ENCODE assay signal across 9 mouse cellular contexts in genomic region chr11:37186132-37186531, GRCm38 (mm10). TPM values are rescaled to one million over a fixed set of nuclear protein-coding genes. Genes with fewer than 3 reads are reported as not detected.
DNase-seq lines count a peak whose midpoint lies in the region; ATAC-seq lines count a peak whose summit lies in the region.
"Had no signal": no experiment of that assay in that cellular context is flagged by ENCODE, and none has a peak within 500 bp of the region (broad histone marks: within the 10 kb centered on the region; RNA-seq: fewer than 3 reads in every experiment).

No protein-coding gene starts in this region.

- H3K9ac ChIP-seq in hindbrain, embryonic 13.5 days: no peak overlapping the region
- no peak overlapping the region for H3K9ac ChIP-seq in forebrain, embryonic 14.5 days (ENCODE audit: low read length)
- H3K9ac ChIP-seq in kidney, embryonic 16.5 days (replicated peaks; ENCODE audit: low read length): no peak overlapping the region
- no peak overlapping the region for H3K9ac ChIP-seq in limb, embryonic 11.5 days (ENCODE audit: low read length)

- 23% methylated on average over 3 of the region's 3 CpGs for WGBS in hindbrain, embryonic 10.5 days
- WGBS in hindbrain, embryonic 13.5 days: 18% methylated on average over 3 of the region's 3 CpGs
- WGBS in forebrain, embryonic 14.5 days: 22% methylated on average over 3 of the region's 3 CpGs
- 8% methylated on average over 3 of the region's 3 CpGs for WGBS in kidney, embryonic 16.5 days
- WGBS in limb, embryonic 11.5 days: 7% methylated on average over 3 of the region's 3 CpGs

- ATAC-seq in hindbrain, embryonic 13.5 days (ENCODE audit: low FRiP score): no peak
- peak; percentile 63 for ATAC-seq in forebrain, embryonic 14.5 days
- 0 out of 2 replicates have a peak, but pooled peaks have one; percentile 23 for ATAC-seq in kidney, embryonic 16.5 days (ENCODE audit: low FRiP score, low TSS enrichment)
- no peak for ATAC-seq in limb, embryonic 11.5 days (ENCODE audit: insufficient number of reproducible peaks, low FRiP score, low TSS enrichment, low read depth)

- no peaks in the 10 kb centered on the region for H3K4me1 ChIP-seq in hindbrain, embryonic 10.5 days (replicated peaks)
- H3K4me1 ChIP-seq in hindbrain, embryonic 13.5 days (replicated peaks): no peaks in the 10 kb centered on the region
- 0 out of 2 replicates have a peak, but pooled peaks cover 3% of the 10 kb centered on the region for H3K4me1 ChIP-seq in forebrain, embryonic 14.5 days (ENCODE audit: control insufficient read depth, insufficient read depth, low read length)
- no peaks in the 10 kb centered on the region for H3K4me1 ChIP-seq in kidney, embryonic 16.5 days (ENCODE audit: insufficient read depth, low read length)
- H3K4me1 ChIP-seq in limb, embryonic 11.5 days (ENCODE audit: control insufficient read depth, insufficient read depth, low read length): no peaks in the 10 kb centered on the region

- no peak overlapping the region for H3K27ac ChIP-seq in hindbrain, embryonic 10.5 days
- no peak overlapping the region for H3K27ac ChIP-seq in hindbrain, embryonic 13.5 days
- H3K27ac ChIP-seq in forebrain, embryonic 14.5 days (ENCODE audit: low read depth, low read length): no peak overlapping the region
- no peak overlapping the region for H3K27ac ChIP-seq in kidney, embryonic 16.5 days (ENCODE audit: low read length)
- H3K27ac ChIP-seq in limb, embryonic 11.5 days (replicated peaks; ENCODE audit: low read depth, low read length): no peak overlapping the region

- no peaks in the 10 kb centered on the region for H3K36me3 ChIP-seq in hindbrain, embryonic 10.5 days
- no peaks in the 10 kb centered on the region for H3K36me3 ChIP-seq in hindbrain, embryonic 13.5 days
- H3K36me3 ChIP-seq in forebrain, embryonic 14.5 days (ENCODE audit: control insufficient read depth, insufficient read depth, low read length): no peaks in the 10 kb centered on the region
- no peaks in the 10 kb centered on the region for H3K36me3 ChIP-seq in kidney, embryonic 16.5 days (ENCODE audit: insufficient read depth, low read length)
- no peaks in the 10 kb centered on the region for H3K36me3 ChIP-seq in limb, embryonic 11.5 days (ENCODE audit: control insufficient read depth, insufficient read depth, low read length)

- no peaks in the 10 kb centered on the region for H3K9me3 ChIP-seq in hindbrain, embryonic 10.5 days
- H3K9me3 ChIP-seq in hindbrain, embryonic 13.5 days: no peaks in the 10 kb centered on the region
- no peaks in the 10 kb centered on the region for H3K9me3 ChIP-seq in forebrain, embryonic 14.5 days (replicated peaks; ENCODE audit: control insufficient read depth, low read length)
- H3K9me3 ChIP-seq in kidney, embryonic 16.5 days (ENCODE audit: low read length): no peaks in the 10 kb centered on the region
- H3K9me3 ChIP-seq in limb, embryonic 11.5 days (ENCODE audit: control insufficient read depth, low read length): no peaks in the 10 kb centered on the region

- no peak overlapping the region for H3K4me2 ChIP-seq in hindbrain, embryonic 13.5 days
- no peak overlapping the region for H3K4me2 ChIP-seq in forebrain, embryonic 14.5 days (ENCODE audit: low read length)
- no peak overlapping the region for H3K4me2 ChIP-seq in kidney, embryonic 16.5 days (replicated peaks; ENCODE audit: low read depth, low read length)
- H3K4me2 ChIP-seq in limb, embryonic 11.5 days (ENCODE audit: low read depth, severe bottlenecking): no peak overlapping the region

- no peaks in the 10 kb centered on the region for H3K27me3 ChIP-seq in hindbrain, embryonic 10.5 days (ENCODE audit: insufficient read depth, poor library complexity, severe bottlenecking)
- no peaks in the 10 kb centered on the region for H3K27me3 ChIP-seq in hindbrain, embryonic 13.5 days
- H3K27me3 ChIP-seq in forebrain, embryonic 14.5 days (replicated peaks; ENCODE audit: control insufficient read depth, insufficient read depth, low read length): no peaks in the 10 kb centered on the region
- no peaks in the 10 kb centered on the region for H3K27me3 ChIP-seq in kidney, embryonic 16.5 days (ENCODE audit: insufficient read depth, low read length)
- no peaks in the 10 kb centered on the region for H3K27me3 ChIP-seq in limb, embryonic 11.5 days (ENCODE audit: control insufficient read depth, insufficient read depth, low read length)

- DNase-seq in hindbrain, embryonic 10.5 days (ENCODE audit: low spot score): peak; percentile 53
- DNase-seq in adrenal gland, postnatal 36 days: peak; percentile 22 to 48
- peak; percentile 81 for DNase-seq in forebrain, embryonic 14.5 days (ENCODE audit: low spot score)
- DNase-seq in limb, embryonic 11.5 days (ENCODE audit: low spot score): peak; percentile 78
- peak; percentile 68 for DNase-seq in right cerebral cortex, postnatal 4 days
- DNase-seq in spleen, adult 18-20 months: no peak

- H3K4me3 ChIP-seq in hindbrain, embryonic 10.5 days: no peak overlapping the region
- H3K4me3 ChIP-seq in hindbrain, embryonic 13.5 days: no peak overlapping the region
- no peak overlapping the region for H3K4me3 ChIP-seq in forebrain, embryonic 14.5 days (ENCODE audit: low read depth, low read length)
- H3K4me3 ChIP-seq in kidney, embryonic 16.5 days (ENCODE audit: low read length): no peak overlapping the region
- H3K4me3 ChIP-seq in limb, embryonic 11.5 days (ENCODE audit: low read depth, low read length): no peak overlapping the region

RNA-seq across cellular contexts. Expression of gene Tenm2, which starts 49.6 kb away (rescaled TPM):
- polyA plus RNA-seq in hindbrain, embryonic 10.5 days (2016; fragmentation: Nextera tagmentation; extraction: Ambion mirVana): 4.9 and 8.1 TPM in 2 replicates
- 29.4 and 33.9 TPM in 2 replicates for polyA plus RNA-seq in hindbrain, embryonic 13.5 days (2015; fragmentation: Nextera tagmentation; extraction: Ambion mirVana)
- total RNA-seq in adrenal gland, postnatal 36 days (2021): under 1 TPM; 0.53 to 0.69 TPM
- polyA plus RNA-seq in forebrain, embryonic 14.5 days (2014; fragmentation: Nextera tagmentation; extraction: Ambion mirVana): 16.0 and 23.8 TPM in 2 replicates
- polyA plus RNA-seq in kidney, embryonic 16.5 days (2015; fragmentation: Nextera tagmentation; extraction: Ambion mirVana): 0.76 and 0.94 TPM in 2 replicates
- 0.44 and 0.60 TPM in 2 replicates for polyA plus RNA-seq in limb, embryonic 11.5 days (2014; fragmentation: Nextera tagmentation; extraction: Ambion mirVana)
- total RNA-seq: hematopoietic stem cell, adult 5-6 weeks had no signal

Comparison
In these comparisons a context has a peak if more than half of its experiments do, and no peak if none do; other contexts are left out.
1. DNase-seq: peak in hindbrain, embryonic 10.5 days (single experiment), adrenal gland, postnatal 36 days (2 of 2), forebrain, embryonic 14.5 days (single experiment), limb, embryonic 11.5 days (single experiment) and right cerebral cortex, postnatal 4 days (single experiment); none in spleen, adult 18-20 months (0 of 2).
2. ATAC-seq: peak in forebrain, embryonic 14.5 days (single experiment) and kidney, embryonic 16.5 days (single experiment); none in hindbrain, embryonic 13.5 days (single experiment) and limb, embryonic 11.5 days (single experiment).